Mouse (Mus musculus) heart, postnatal 0 days (tissue): ENCODE data around the gene 5730596B20Rik.

ENCODE experiments used
- CTCF ChIP-seq: IDR thresholded peaks from 2 replicates; pipeline ENCODE4 v1.5.1; 2016; ENCODE audit warnings: antibody characterized with exemption, control low read depth, low read depth
- EP300 ChIP-seq: IDR thresholded peaks from 2 replicates; pipeline ENCODE4 v1.6.1; 2016; ENCODE audit warnings: antibody characterized with exemption, low read depth

DNA sequence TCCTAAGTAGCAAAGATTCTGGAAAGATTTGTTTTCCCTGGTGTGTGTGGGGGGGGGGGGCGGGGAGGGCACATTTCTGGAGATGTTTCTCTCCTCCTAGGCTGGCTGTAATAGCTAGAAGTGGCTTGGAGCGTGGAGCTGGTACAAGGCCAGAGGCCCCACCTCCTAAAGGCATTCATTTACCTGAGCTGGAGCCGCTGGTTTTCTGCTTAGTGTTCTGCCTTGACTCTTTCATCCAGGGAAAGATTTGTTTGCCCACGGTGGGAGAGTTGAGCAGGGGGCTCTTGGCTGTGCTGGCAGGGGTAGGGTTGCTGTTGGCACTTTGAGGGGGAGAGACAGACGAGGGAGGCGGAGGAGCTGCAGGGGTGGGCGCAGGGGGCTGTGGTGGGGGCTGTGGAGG lies 5.4 kb upstream of the 5730596B20Rik start:
- TF ChIP-seq CTCF (no peak), EP300 (no peak)
